Mouse (Mus musculus): ENCODE measurements around the gene Col6a5. TPM values are rescaled to one million over a fixed set of nuclear protein-coding genes. Genes with fewer than 3 reads are reported as not detected.

Gene Col6a5
- total RNA-seq, 2 experiments from 2014 or later = not detected

GRCm38 (mm10) chr9:105835587-105835986, 124.9 kb downstream of the Col6a5 start:
- ATAC-seq (replicated peaks; ENCODE audit: low FRiP score, low TSS enrichment, poor library complexity, severe bottlenecking) = no peak

DNA sequence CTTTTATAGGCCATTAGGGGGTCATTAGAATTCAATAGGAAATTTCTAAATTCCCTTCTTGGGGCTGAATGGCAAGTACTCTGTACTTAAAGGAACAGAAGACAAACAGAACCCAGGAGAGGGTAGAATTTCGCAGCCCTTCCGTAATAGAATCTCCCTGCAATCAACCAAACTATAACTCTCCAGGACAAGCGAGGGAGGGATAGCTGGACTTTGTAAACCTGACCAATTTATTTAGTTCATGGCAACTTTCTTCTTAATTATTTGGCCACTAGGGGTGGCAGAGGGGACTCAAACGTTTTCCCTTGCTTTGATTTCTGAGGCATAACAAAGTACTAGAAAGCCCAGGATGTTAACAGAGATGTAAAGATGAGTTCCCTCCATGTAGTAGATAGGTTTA, 125.6 kb downstream of the Col6a5 start:
- ATAC-seq (replicated peaks; ENCODE audit: low FRiP score, low TSS enrichment, poor library complexity, severe bottlenecking) = no peak

DNA sequence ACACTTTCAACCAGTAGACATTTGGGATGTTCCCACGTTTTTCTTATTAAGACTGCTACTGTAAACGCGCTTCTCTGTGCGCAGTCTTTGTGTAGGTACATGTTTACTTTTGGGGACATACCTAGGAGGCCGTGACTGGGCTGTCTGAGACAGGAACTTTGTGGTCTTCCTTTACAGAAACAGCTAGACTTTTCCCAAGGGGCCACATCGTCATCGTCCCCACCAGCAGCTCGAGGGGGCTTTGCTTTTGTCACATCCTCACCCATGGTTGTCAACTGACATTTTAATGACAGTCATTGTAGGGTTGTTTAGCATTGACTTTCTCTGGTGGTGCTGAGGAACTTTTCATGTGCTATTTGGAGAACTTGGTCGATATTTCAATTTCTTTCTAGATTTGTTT, 129.2 kb downstream of the Col6a5 start:
- ATAC-seq (replicated peaks; ENCODE audit: low FRiP score, low TSS enrichment, poor library complexity, severe bottlenecking) = no peak

- ATAC-seq (replicated peaks; ENCODE audit: low FRiP score, low TSS enrichment, poor library complexity, severe bottlenecking) = no peak
Measured at GRCm38 (mm10) chr9:105827791-105828385, 132.6 kb downstream of the Col6a5 start, which contains the start of gene Col6a6. Gene Col6a6 (minus strand): TSS chr9:105828160.

DNA sequence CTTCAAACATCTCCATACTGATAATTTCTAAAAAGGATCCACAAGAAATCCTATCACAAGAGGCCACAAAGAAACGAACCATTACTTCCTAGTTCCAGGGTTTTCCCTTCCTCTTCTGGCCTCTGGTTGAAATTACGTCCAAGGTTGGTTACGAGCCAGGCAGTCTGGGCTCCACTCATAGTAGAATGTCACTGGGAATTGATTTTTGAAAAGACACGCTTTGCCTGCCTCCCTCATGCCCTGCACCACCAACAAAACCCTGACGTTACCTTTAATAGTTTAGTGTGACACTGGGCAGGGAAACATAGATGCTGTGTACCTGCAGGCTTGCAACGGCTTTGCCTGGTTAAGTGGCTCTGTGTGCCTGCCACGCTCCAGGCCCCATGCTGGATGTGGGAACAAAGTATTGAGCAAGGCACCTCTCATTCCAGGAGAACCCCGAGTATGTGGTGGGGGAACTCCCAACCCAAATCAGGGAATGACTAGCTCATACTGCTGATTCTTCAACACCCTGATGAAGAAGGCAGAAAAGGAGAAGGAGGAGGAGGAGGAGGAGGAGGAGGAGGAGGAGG, 133.3 kb downstream of the Col6a5 start:
- no peak for ATAC-seq (replicated peaks; ENCODE audit: low FRiP score, low TSS enrichment, poor library complexity, severe bottlenecking)

DNA sequence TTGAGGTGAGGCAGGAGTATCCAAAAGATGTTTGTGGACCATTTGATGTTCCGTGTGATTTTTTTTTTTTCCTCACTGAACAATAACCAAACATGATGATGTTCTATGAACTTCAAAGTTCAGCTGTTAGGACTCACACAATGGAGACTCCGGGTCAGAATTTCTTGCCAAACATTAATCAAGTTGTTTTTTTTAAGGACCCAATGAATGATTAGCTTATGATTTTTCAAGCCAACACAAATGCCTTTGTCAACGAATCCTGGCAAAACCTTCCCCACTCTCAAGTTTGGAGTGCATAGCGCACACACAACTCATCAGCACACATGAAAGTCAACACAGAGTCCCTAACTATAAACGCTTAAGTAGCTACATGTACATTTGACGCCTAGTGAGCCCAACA, 139.7 kb downstream of the Col6a5 start:
- ATAC-seq (replicated peaks; ENCODE audit: low FRiP score, low TSS enrichment, poor library complexity, severe bottlenecking) = no peak

DNA sequence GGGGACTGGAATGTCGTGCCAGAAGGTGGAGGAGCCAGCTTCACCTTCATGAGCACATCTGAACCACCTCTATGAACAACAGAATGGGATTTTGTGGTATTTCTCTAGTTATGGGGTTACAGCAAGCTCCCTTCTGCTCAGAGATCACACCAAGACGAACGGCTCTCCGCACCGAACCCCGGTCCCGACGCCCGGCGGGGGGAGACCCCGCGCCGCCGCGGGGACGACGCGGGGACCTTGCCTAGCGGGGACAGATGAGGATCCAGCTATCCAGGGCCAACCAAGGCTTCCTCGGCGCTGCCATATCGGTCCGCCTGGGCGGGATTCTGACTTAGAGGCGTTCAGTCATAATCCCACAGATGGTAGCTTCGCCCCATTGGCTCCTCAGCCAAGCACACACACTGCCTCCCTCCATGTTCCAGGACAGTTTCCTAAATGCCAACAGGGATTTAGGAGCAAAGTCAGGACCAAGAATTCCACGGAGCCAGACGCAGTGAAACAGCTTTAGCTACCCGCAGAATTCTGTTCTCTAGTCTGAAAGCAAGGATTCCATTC, 141.2 kb downstream of the Col6a5 start:
- no peak for ATAC-seq (replicated peaks; ENCODE audit: low FRiP score, low TSS enrichment, poor library complexity, severe bottlenecking)

GRCm38 (mm10) chr9:105814436-105814835, 146.0 kb downstream of the Col6a5 start:
- ATAC-seq (replicated peaks; ENCODE audit: low FRiP score, low TSS enrichment, poor library complexity, severe bottlenecking) = no peak

- ATAC-seq (replicated peaks; ENCODE audit: low FRiP score, low TSS enrichment, poor library complexity, severe bottlenecking) = no peak
Measured at GRCm38 (mm10) chr9:105811458-105811857, 149.0 kb downstream of the Col6a5 start.

GRCm38 (mm10) chr9:105808920-105809505, 151.4 kb downstream of the Col6a5 start:
- no peak for ATAC-seq (replicated peaks; ENCODE audit: low FRiP score, low TSS enrichment, poor library complexity, severe bottlenecking)

Other genes with a start within 250 kb of the Col6a5 start
- gene Col6a6, start 132.5 kb downstream of the Col6a5 start, total RNA-seq (2014; fragmentation: Nextera tagmentation) = not detected in 2 replicates
- gene Col6a6, start 132.5 kb downstream of the Col6a5 start, total RNA-seq (2017) = not detected in 2 replicates
- not detected in 2 replicates for gene Col6a4, start 136.1 kb upstream of the Col6a5 start, total RNA-seq (2014; fragmentation: Nextera tagmentation)
- not detected in 2 replicates for gene Col6a4, start 136.1 kb upstream of the Col6a5 start, total RNA-seq (2017)
- gene Glyctk, start 197.5 kb upstream of the Col6a5 start, total RNA-seq (2014; fragmentation: Nextera tagmentation) = 0.90 and 1.6 TPM in 2 replicates
- 1.5 and 3.0 TPM in 2 replicates for gene Glyctk, start 197.5 kb upstream of the Col6a5 start, total RNA-seq (2017)
- gene Wdr82, start 210.3 kb upstream of the Col6a5 start, total RNA-seq (2014; fragmentation: Nextera tagmentation) = 65.2 and 70.8 TPM in 2 replicates
- 88.0 and 89.2 TPM in 2 replicates for gene Wdr82, start 210.3 kb upstream of the Col6a5 start, total RNA-seq (2017)
- 15.4 and 21.4 TPM in 2 replicates for gene Ppm1m, start 239.1 kb upstream of the Col6a5 start, total RNA-seq (2014; fragmentation: Nextera tagmentation)
- gene Ppm1m, start 239.1 kb upstream of the Col6a5 start, total RNA-seq (2017) = 3.5 and 6.8 TPM in 2 replicates
- 11.4 and 15.5 TPM in 2 replicates for gene Twf2, start 242.5 kb upstream of the Col6a5 start, total RNA-seq (2014; fragmentation: Nextera tagmentation)
- 13.7 and 19.8 TPM in 2 replicates for gene Twf2, start 242.5 kb upstream of the Col6a5 start, total RNA-seq (2017)